Mouse (Mus musculus) midbrain, embryonic 16.5 days (tissue): ENCODE data around the gene Kxd1. TPM values are rescaled to one million over a fixed set of nuclear protein-coding genes. Genes with fewer than 3 reads are reported as not detected.

Source experiments
- ATAC-seq: fragments of 200-750 bp; cut with Nextera tagmentation; 2 replicates; pipeline ENCODE4 v1.8.0; 2017; ENCODE audit warnings: moderate TSS enrichment
- H3K27ac ChIP-seq: fragments of 300-500 bp; sonication (generic); 2 replicates; pipeline ENCODE4 v1.5.1; 2014; ENCODE audit warnings: mild to moderate bottlenecking, low read length, mixed read lengths
- H3K27me3 ChIP-seq: fragments of 300-500 bp; sonication (generic); 2 replicates; pipeline ENCODE4 v1.6.1; 2014; ENCODE audit warnings: low read depth, low read length, mixed read lengths; ENCODE audit not compliant: control insufficient read depth, insufficient read depth
- H3K36me3 ChIP-seq: fragments of 300-500 bp; sonication (generic); 2 replicates; pipeline ENCODE4 v1.6.1; 2014; ENCODE audit warnings: mild to moderate bottlenecking, low read length, moderate library complexity, mixed read lengths; ENCODE audit not compliant: control insufficient read depth, insufficient read depth
- H3K4me1 ChIP-seq: fragments of 300-500 bp; sonication (generic); 2 replicates; pipeline ENCODE4 v1.6.1; 2014; ENCODE audit warnings: mild to moderate bottlenecking, low read length, mixed read lengths; ENCODE audit not compliant: control insufficient read depth, insufficient read depth
- H3K4me2 ChIP-seq: fragments of 300-500 bp; sonication (generic); 2 replicates; pipeline ENCODE4 v1.6.1; 2014; ENCODE audit warnings: mild to moderate bottlenecking, low read length, mixed read lengths
- H3K4me3 ChIP-seq: fragments of 300-500 bp; sonication (generic); 2 replicates; pipeline ENCODE4 v1.5.1; 2014; ENCODE audit warnings: low read depth, mild to moderate bottlenecking, low read length, moderate library complexity, mixed read lengths
- H3K9ac ChIP-seq: fragments of 300-500 bp; sonication (generic); 2 replicates; pipeline ENCODE4 v1.6.1; 2014; ENCODE audit warnings: low read depth, low read length, mixed read lengths
- H3K9me3 ChIP-seq: fragments of 300-500 bp; sonication (generic); replicated peaks from 2 replicates; pipeline ENCODE4 v1.6.1; 2014; ENCODE audit warnings: mild to moderate bottlenecking, low read length, mixed read lengths; ENCODE audit not compliant: control insufficient read depth, poor library complexity, severe bottlenecking
- WGBS: fragments of 180-500 bp; shearing (Covaris S2); extraction: QIAGEN DNeasy Blood & Tissue Kit; methylation state at CpG from one replicate; pipeline ENCODE4 v1.1.7; 2014; 5-methylcytosine and 5-hydroxymethylcytosine counted together
- polyA plus RNA-seq: library from polyadenylated mRNA; unstranded; fragments of >200 nt; fragmentation: Nextera tagmentation; extraction: Ambion mirVana; gene quantifications from 2 replicates; pipeline ENCODE4 v1.2.1, GENCODE M21; 2015

Kxd1 gene
- polyA plus RNA-seq, 1 experiment from 2014 or later, result 43.1 TPM

- no peak overlapping the region for H3K9ac ChIP-seq
- no peak for ATAC-seq
- no peaks in the 10 kb centered on the region for H3K4me1 ChIP-seq
- H3K27ac ChIP-seq, result no peak overlapping the region
- H3K4me2 ChIP-seq, result no peak overlapping the region
- H3K4me3 ChIP-seq, result no peak overlapping the region
- WGBS, result 96% methylated on average over 8 of the region's 8 CpGs
- no peaks in the 10 kb centered on the region for H3K27me3 ChIP-seq
- H3K36me3 ChIP-seq, result no peaks in the 10 kb centered on the region
- H3K9me3 ChIP-seq, result no peaks in the 10 kb centered on the region
These were observed 65.3 kb downstream of the Kxd1 start for GRCm38 (mm10) chr8:70462516-70462813.

GRCm38 (mm10) chr8:70461765-70462515, 65.8 kb downstream of the Kxd1 start:
- Histone ChIP-seq H3K27ac (no peak overlapping the region), H3K9ac (no peak overlapping the region), H3K4me2 (no peak overlapping the region), H3K4me1 (no peaks in the 10 kb centered on the region), H3K9me3 (no peaks in the 10 kb centered on the region), H3K27me3 (no peaks in the 10 kb centered on the region), H3K36me3 (no peaks in the 10 kb centered on the region), H3K4me3 (no peak overlapping the region)
- ATAC-seq, result no peak
- WGBS, result 90% methylated on average over 16 of the region's 16 CpGs

- Histone ChIP-seq H3K4me3 (no peak overlapping the region), H3K9ac (no peak overlapping the region), H3K9me3 (no peaks in the 10 kb centered on the region), H3K36me3 (no peaks in the 10 kb centered on the region), H3K4me1 (no peaks in the 10 kb centered on the region), H3K27ac (no peak overlapping the region), H3K27me3 (no peaks in the 10 kb centered on the region), H3K4me2 (no peak overlapping the region)
- no peak for ATAC-seq
- 75% methylated on average over 9 of the region's 9 CpGs for WGBS
These were observed 67.2 kb downstream of the Kxd1 start for GRCm38 (mm10) chr8:70460606-70461005.

- no peak overlapping the region for H3K27ac ChIP-seq
- no peak overlapping the region for H3K9ac ChIP-seq
- no peaks in the 10 kb centered on the region for H3K9me3 ChIP-seq
- no peaks in the 10 kb centered on the region for H3K4me1 ChIP-seq
- WGBS, result 92% methylated on average over 5 of the region's 5 CpGs
- H3K4me2 ChIP-seq, result no peak overlapping the region
- no peak for ATAC-seq
- no peaks in the 10 kb centered on the region for H3K27me3 ChIP-seq
- H3K36me3 ChIP-seq, result no peaks in the 10 kb centered on the region
- H3K4me3 ChIP-seq, result no peak overlapping the region
These were observed 67.6 kb downstream of the Kxd1 start for GRCm38 (mm10) chr8:70460199-70460598.

GRCm38 (mm10) chr8:70459636-70460035, 68.1 kb downstream of the Kxd1 start:
- H3K4me2 ChIP-seq, result no peak overlapping the region
- H3K27ac ChIP-seq, result no peak overlapping the region
- ATAC-seq, result no peak
- no peaks in the 10 kb centered on the region for H3K4me1 ChIP-seq
- H3K4me3 ChIP-seq, result no peak overlapping the region
- H3K9me3 ChIP-seq, result no peaks in the 10 kb centered on the region
- no peaks in the 10 kb centered on the region for H3K27me3 ChIP-seq
- H3K36me3 ChIP-seq, result no peaks in the 10 kb centered on the region
- H3K9ac ChIP-seq, result no peak overlapping the region
- whole genome bisulfite sequencing, result 98% methylated on average over 2 of the region's 2 CpGs

- Histone ChIP-seq H3K9ac (no peak overlapping the region), H3K4me2 (no peak overlapping the region), H3K9me3 (no peaks in the 10 kb centered on the region), H3K4me3 (no peak overlapping the region), H3K36me3 (no peaks in the 10 kb centered on the region), H3K27ac (no peak overlapping the region), H3K4me1 (no peaks in the 10 kb centered on the region), H3K27me3 (no peaks in the 10 kb centered on the region)
- 89% methylated on average over 3 of the region's 3 CpGs for WGBS
- ATAC-seq, result no peak
These were observed 69.3 kb downstream of the Kxd1 start for GRCm38 (mm10) chr8:70458462-70458861.

Other genes starting within 250 kb of the Kxd1 start
- 26.3 and 29.9 TPM in 2 replicates for gene Homer3, start 245.1 kb downstream of the Kxd1 start, polyA plus RNA-seq
- 40.3 and 45.0 TPM in 2 replicates for gene Ddx49, start 225.5 kb downstream of the Kxd1 start, polyA plus RNA-seq
- gene Cope, start 225.4 kb downstream of the Kxd1 start, polyA plus RNA-seq, result 261 and 268 TPM in 2 replicates
- gene Cers1, start 212.2 kb downstream of the Kxd1 start, polyA plus RNA-seq, result 40.3 and 42.1 TPM in 2 replicates
- gene Gdf1, start 198.1 kb downstream of the Kxd1 start, polyA plus RNA-seq, result 2.5 and 7.0 TPM in 2 replicates
- 11.3 and 11.6 TPM in 2 replicates for gene Upf1, start 174.7 kb downstream of the Kxd1 start, polyA plus RNA-seq
- 0.36 and 0.47 TPM in 2 replicates for gene Comp, start 154.4 kb downstream of the Kxd1 start, polyA plus RNA-seq
- gene Crtc1, start 88.4 kb downstream of the Kxd1 start, polyA plus RNA-seq, result 53.4 and 56.3 TPM in 2 replicates
- 31.0 and 32.4 TPM in 2 replicates for gene Klhl26, start 51.0 kb downstream of the Kxd1 start, polyA plus RNA-seq
- 121 and 151 TPM in 2 replicates for gene Tmem59l, start 40.6 kb downstream of the Kxd1 start, polyA plus RNA-seq
- gene Crlf1, start 34.8 kb downstream of the Kxd1 start, polyA plus RNA-seq, result 3.6 and 6.3 TPM in 2 replicates
- 163 and 185 TPM in 2 replicates for gene Rex1bd, start 21.2 kb downstream of the Kxd1 start, polyA plus RNA-seq
- gene Uba52, start 17.2 kb downstream of the Kxd1 start, polyA plus RNA-seq, result 584 and 621 TPM in 2 replicates
- 406 and 425 TPM in 2 replicates for gene Fkbp8, start 232 bp downstream of the Kxd1 start, polyA plus RNA-seq
- gene Ell, start 11.5 kb upstream of the Kxd1 start, polyA plus RNA-seq, result 16.7 and 19.2 TPM in 2 replicates
- 155 and 171 TPM in 2 replicates for gene Isyna1, start 66.4 kb upstream of the Kxd1 start, polyA plus RNA-seq
- 151 and 173 TPM in 2 replicates for gene Ssbp4, start 80.9 kb upstream of the Kxd1 start, polyA plus RNA-seq
- 0.64 and 0.97 TPM in 2 replicates for gene Lrrc25, start 88.2 kb upstream of the Kxd1 start, polyA plus RNA-seq
- gene Gdf15, start 104.5 kb upstream of the Kxd1 start, polyA plus RNA-seq, result 0.35 and 0.39 TPM in 2 replicates
- gene Pgpep1, start 132.4 kb upstream of the Kxd1 start, polyA plus RNA-seq, result 67.2 and 69.7 TPM in 2 replicates
- gene Lsm4, start 145.3 kb upstream of the Kxd1 start, polyA plus RNA-seq, result 137 and 143 TPM in 2 replicates
- 60.4 and 67.9 TPM in 2 replicates for gene Jund, start 171.0 kb upstream of the Kxd1 start, polyA plus RNA-seq
- gene Iqcn, start 175.5 kb upstream of the Kxd1 start, polyA plus RNA-seq, result 0.06 TPM in 1 of 2 replicates, not detected in the other
- not detected in 2 replicates for gene Gm3336, start 190.6 kb upstream of the Kxd1 start, polyA plus RNA-seq
- 0.11 and 0.23 TPM in 2 replicates for gene Pde4c, start 195.8 kb upstream of the Kxd1 start, polyA plus RNA-seq
- 477 and 573 TPM in 2 replicates for gene Rab3a, start 226.7 kb upstream of the Kxd1 start, polyA plus RNA-seq
- 34.8 and 35.7 TPM in 2 replicates for gene Mpv17l2, start 233.0 kb upstream of the Kxd1 start, polyA plus RNA-seq
- 107 and 112 TPM in 2 replicates for gene Pik3r2, start 248.8 kb upstream of the Kxd1 start, polyA plus RNA-seq